Mouse (Mus musculus): Measurements from ENCODE around the gene Orai3.

DNA sequence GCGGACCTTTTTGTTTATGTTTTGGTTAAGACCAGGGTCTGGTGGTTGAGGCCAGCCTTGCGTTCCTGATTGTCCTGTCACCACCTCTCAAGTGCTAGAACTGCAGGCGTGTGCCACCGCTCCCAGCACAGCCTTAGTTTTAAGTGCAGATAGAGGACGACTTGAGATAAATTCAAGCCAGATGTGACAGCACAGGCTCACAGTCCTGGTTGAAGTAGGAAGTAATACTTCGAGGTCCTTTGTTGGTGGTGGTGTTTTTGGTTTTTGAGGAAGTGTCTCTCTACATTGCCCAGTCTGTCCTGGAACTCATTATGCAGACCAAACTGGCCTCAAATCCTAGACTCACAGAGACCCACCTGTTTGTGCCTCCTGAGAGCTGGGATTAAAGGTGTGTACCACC lies 9.9 kb upstream of the Orai3 start:
- TF ChIP-seq CTCF (conservative IDR thresholded peaks at IDR 0.05 in 1 of 2, IDR thresholded peaks at IDR 0.05 in 1 of 2; ENCODE audit: low read depth in 2 of 2, low read length in 2 of 2), result no peak
- TF ChIP-seq RAD21 (IDR thresholded peaks at IDR 0.05; ENCODE audit: low read depth, low read length), result no peak
- no peak for TF ChIP-seq POLR2AphosphoS2 (IDR thresholded peaks at IDR 0.05; ENCODE audit: low read depth, low read length)
- no peak for TF ChIP-seq POLR2A (IDR thresholded peaks at IDR 0.05; ENCODE audit: low read depth, low read length)
- no peak for TF ChIP-seq E2F4 (IDR thresholded peaks at IDR 0.05; ENCODE audit: insufficient replicate concordance, low read depth, low read length)
- no peak for TF ChIP-seq CHD1 (IDR thresholded peaks at IDR 0.05; ENCODE audit: low read depth, low read length)
- no peak for TF ChIP-seq EP300 (IDR thresholded peaks at IDR 0.05; ENCODE audit: low read length)
- TF ChIP-seq MXI1 (IDR thresholded peaks at IDR 0.05; ENCODE audit: low read depth, low read length), result no peak
- no peak for TF ChIP-seq MAFK (IDR thresholded peaks at IDR 0.05; ENCODE audit: insufficient replicate concordance, low read length)

Measured in CH12.LX (cell line).